Mouse (Mus musculus) myocyte (in vitro differentiated cells): ENCODE measurements around the gene Lbhd1.

ENCODE experiments used
- E2F4 ChIP-seq: IDR thresholded peaks from one replicate; pipeline ENCODE4 v1.6.1; 2011; ENCODE audit warnings: mild to moderate bottlenecking, control low read depth, moderate library complexity; ENCODE audit not compliant: insufficient read depth
- MAX ChIP-seq: IDR thresholded peaks from one replicate; pipeline ENCODE4 v1.6.1; 2011; ENCODE audit warnings: low read depth, mild to moderate bottlenecking, control low read depth
- POLR2A ChIP-seq: IDR thresholded peaks from one replicate; pipeline ENCODE4 v1.6.1; 2011; ENCODE audit warnings: low read depth, mild to moderate bottlenecking, control low read depth, moderate library complexity; ENCODE audit not compliant: insufficient read length
- POLR2AphosphoS2 ChIP-seq: IDR thresholded peaks from one replicate; pipeline ENCODE4 v1.6.1; 2011; ENCODE audit warnings: low read depth, control low read depth; ENCODE audit not compliant: insufficient read length
- TCF12 ChIP-seq: IDR thresholded peaks from one replicate; pipeline ENCODE4 v1.6.1; 2011; ENCODE audit warnings: mild to moderate bottlenecking, control low read depth; ENCODE audit not compliant: poor library complexity, insufficient read depth, severe bottlenecking
- USF1 ChIP-seq: IDR thresholded peaks from one replicate; pipeline ENCODE4 v1.6.1; 2011; ENCODE audit warnings: low read depth, mild to moderate bottlenecking, control low read depth, moderate library complexity

DNA sequence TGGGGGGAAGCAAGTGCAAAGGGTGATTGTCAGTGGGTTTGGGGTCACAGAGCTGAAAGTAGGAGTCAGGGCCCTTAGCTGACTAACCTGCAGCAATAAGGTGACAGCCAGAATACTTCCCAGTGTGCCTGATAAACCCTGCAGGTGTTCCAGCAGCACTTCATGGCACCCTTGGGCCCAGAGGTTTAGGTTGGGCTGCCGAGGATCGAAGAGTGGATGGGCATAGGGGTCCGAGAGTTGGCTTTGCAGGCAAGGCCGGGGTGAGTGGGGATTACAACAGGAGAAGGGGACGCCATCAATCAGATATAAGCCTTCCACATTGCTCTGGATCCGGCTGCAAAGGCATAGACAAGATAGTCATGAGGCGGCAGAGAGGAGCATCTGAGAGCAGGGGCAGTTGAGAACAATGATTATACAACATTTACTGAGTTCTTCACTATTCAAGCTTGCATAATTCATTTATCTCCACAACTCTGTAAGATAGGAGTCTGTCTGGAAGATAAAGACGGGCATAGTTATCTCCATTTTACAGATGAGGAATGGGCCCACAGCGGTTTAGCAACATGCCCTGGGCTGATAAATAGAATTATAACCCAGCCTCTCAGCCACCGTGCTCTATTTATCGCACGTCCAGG, 44.5 kb downstream of the Lbhd1 start:
- no peak for TF ChIP-seq POLR2AphosphoS2
- TF ChIP-seq POLR2A: no peak
- no peak for TF ChIP-seq E2F4
- no peak for TF ChIP-seq TCF12
- TF ChIP-seq USF1: no peak
- TF ChIP-seq MAX: no peak
